Mouse (Mus musculus): ENCODE measurements around the gene Kng1. TPM values are rescaled to one million over a fixed set of nuclear protein-coding genes. Genes with fewer than 3 reads are reported as not detected.
"Not testable (repeated sequence)": the region's sequence is repeated elsewhere in the genome, so short reads cannot be mapped to it uniquely, and the experiment has no call there.

The Kng1 gene
- polyA plus RNA-seq, 1 experiment from 2014 or later = 0.67 TPM

DNA sequence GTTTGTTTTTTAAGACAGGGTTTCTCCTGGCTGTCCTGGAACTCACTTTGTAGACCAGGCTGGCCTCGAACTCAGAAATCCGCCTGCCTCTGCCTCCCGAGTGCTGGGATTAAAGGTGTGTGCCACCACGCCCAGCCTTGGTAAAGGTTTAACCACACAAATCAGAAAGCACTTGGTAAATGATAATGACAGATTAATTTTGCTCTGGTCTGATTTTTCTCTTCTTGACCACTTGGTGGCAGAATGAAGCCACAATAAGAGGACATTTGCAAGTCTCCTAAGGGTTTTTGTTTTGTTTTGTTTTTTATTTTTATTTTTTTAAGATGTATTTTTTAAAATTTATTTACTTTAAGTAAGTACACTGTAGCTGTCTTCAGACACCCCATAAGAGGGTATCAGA lies 30.0 kb downstream of the Kng1 start:
- not testable (repeated sequence) for H3K4me2 ChIP-seq (ENCODE audit: low read depth, low read length); ATAC-seq (replicated peaks; ENCODE audit: extremely low read depth, insufficient read depth, low FRiP score); H3K27ac ChIP-seq (ENCODE audit: low read length); H3K27me3 ChIP-seq (ENCODE audit: control insufficient read depth, insufficient read depth, low read length); H3K4me3 ChIP-seq (ENCODE audit: low read length); H3K4me1 ChIP-seq (ENCODE audit: control insufficient read depth, insufficient read depth, low read length); H3K9me3 ChIP-seq (replicated peaks; ENCODE audit: control insufficient read depth, low read length); H3K36me3 ChIP-seq (ENCODE audit: control insufficient read depth, insufficient read depth); H3K9ac ChIP-seq (ENCODE audit: low read length)
- WGBS = 34% methylated on average over 4 of the region's 4 CpGs

DNA sequence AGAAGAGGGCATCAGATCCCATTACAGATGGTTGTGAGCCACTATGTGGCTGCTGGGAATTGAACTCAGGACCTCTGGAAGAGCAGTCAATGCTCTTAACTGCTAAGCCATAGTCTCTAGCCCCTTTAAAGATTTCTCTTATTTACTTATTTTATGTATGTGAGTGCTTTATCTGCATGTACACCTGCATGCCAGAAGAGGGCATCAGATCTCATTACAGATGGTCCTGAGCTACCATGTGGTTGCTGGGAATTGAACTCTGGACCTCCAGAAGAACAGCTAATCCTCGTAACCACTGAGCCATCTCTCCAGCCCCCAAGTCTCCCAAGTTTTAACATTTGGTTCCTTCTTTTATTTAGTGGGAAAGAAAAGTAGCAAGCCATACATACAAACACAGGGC lies 30.8 kb downstream of the Kng1 start:
- H3K27ac ChIP-seq (ENCODE audit: low read length); H3K27me3 ChIP-seq (ENCODE audit: control insufficient read depth, insufficient read depth, low read length); H3K4me3 ChIP-seq (ENCODE audit: low read length); H3K9ac ChIP-seq (ENCODE audit: low read length); ATAC-seq (replicated peaks; ENCODE audit: extremely low read depth, insufficient read depth, low FRiP score); H3K36me3 ChIP-seq (ENCODE audit: control insufficient read depth, insufficient read depth); H3K9me3 ChIP-seq (replicated peaks; ENCODE audit: control insufficient read depth, low read length); H3K4me1 ChIP-seq (ENCODE audit: control insufficient read depth, insufficient read depth, low read length); H3K4me2 ChIP-seq (ENCODE audit: low read depth, low read length): not testable (repeated sequence)
- 79% methylated on average over 1 of the region's 1 CpGs for WGBS

DNA sequence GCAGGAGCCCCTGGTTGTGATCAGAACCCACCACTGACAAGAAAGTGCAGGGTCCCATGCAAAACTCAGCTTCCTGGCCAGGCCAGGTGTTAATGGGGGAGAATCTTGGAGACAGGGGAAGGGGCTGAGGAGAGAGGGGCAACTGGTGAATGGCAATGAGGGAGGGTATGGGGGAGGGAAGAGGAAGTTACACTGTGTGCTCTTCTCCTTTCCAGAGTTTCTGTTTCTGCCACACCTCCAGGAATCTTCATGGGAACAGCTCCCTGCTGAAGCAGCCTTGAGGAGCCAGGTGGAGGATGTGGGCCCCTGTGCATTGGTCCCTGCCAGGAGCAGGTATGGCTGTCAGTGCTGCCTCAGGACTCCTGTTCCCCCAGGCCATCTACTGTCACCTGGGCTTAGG lies 33.7 kb downstream of the Kng1 start:
- not testable (repeated sequence) for H3K4me2 ChIP-seq (ENCODE audit: low read depth, low read length); H3K9ac ChIP-seq (ENCODE audit: low read length); H3K4me1 ChIP-seq (ENCODE audit: control insufficient read depth, insufficient read depth, low read length); H3K27ac ChIP-seq (ENCODE audit: low read length); H3K4me3 ChIP-seq (ENCODE audit: low read length); H3K9me3 ChIP-seq (replicated peaks; ENCODE audit: control insufficient read depth, low read length); H3K27me3 ChIP-seq (ENCODE audit: control insufficient read depth, insufficient read depth, low read length); H3K36me3 ChIP-seq (ENCODE audit: control insufficient read depth, insufficient read depth); ATAC-seq (replicated peaks; ENCODE audit: extremely low read depth, insufficient read depth, low FRiP score)

DNA sequence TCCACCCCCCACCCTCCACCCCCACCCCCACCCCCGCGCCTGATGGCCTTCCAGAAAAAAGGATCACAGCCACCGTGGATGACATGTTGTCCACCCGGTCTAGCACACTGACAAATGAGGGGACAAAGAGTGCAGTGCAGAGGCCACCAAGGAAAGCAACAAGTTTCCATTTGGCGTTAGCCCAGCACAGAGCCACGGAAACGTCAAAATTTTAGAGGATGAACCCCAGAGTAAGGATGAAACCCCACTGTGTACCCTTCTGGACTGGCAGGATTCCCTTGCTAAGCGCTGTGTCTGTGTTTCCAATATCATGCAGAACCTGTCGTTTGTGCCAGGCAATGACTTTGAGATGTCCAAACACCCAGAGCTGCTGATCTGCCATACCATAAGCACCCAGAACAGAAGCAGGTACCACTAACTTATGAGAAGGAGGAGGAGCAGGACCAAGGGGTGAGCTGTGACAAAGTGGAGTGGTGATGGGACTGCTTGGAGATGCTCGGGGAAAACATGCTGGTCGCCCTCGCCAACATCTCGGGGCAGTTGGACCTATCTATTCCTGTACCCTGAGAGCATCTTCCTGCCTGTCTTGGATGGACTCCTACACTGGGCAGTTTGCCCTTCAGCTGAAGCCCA lies 35.8 kb downstream of the Kng1 start:
- 76% methylated on average over 13 of the region's 13 CpGs for WGBS
- H3K36me3 ChIP-seq (ENCODE audit: control insufficient read depth, insufficient read depth) = no peaks in the 10 kb centered on the region
- no peak for ATAC-seq (replicated peaks; ENCODE audit: extremely low read depth, insufficient read depth, low FRiP score)
- H3K4me3 ChIP-seq (ENCODE audit: low read length) = no peak overlapping the region
- H3K4me1 ChIP-seq (ENCODE audit: control insufficient read depth, insufficient read depth, low read length) = no peaks in the 10 kb centered on the region
- no peaks in the 10 kb centered on the region for H3K9me3 ChIP-seq (replicated peaks; ENCODE audit: control insufficient read depth, low read length)
- H3K9ac ChIP-seq (ENCODE audit: low read length) = no peak overlapping the region
- no peak overlapping the region for H3K27ac ChIP-seq (ENCODE audit: low read length)
- no peaks in the 10 kb centered on the region for H3K27me3 ChIP-seq (ENCODE audit: control insufficient read depth, insufficient read depth, low read length)
- no peak overlapping the region for H3K4me2 ChIP-seq (ENCODE audit: low read depth, low read length)

DNA sequence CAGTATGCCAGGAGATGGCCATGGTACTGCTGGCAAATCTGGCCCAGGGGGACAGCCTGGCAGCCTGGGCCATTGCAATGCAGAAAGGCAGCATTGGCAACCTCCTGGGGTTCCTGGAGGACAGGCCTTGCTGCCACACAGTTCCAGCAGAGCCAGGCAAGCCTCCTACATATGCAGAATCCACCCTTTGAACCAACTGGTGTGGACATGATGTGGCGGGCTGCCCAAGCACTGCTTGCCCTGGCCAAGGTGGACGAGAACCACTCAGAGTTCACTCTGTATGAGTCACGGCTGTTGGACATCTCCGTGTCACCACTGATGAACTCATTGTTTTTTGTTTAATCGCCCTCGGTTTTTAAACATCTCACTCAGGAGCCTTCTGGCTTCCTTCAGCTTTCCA lies 36.5 kb downstream of the Kng1 start:
- no peak overlapping the region for H3K4me3 ChIP-seq (ENCODE audit: low read length)
- no peak overlapping the region for H3K9ac ChIP-seq (ENCODE audit: low read length)
- ATAC-seq (replicated peaks; ENCODE audit: extremely low read depth, insufficient read depth, low FRiP score) = no peak
- H3K9me3 ChIP-seq (replicated peaks; ENCODE audit: control insufficient read depth, low read length) = no peaks in the 10 kb centered on the region
- 81% methylated on average over 6 of the region's 6 CpGs for WGBS
- no peaks in the 10 kb centered on the region for H3K4me1 ChIP-seq (ENCODE audit: control insufficient read depth, insufficient read depth, low read length)
- no peaks in the 10 kb centered on the region for H3K27me3 ChIP-seq (ENCODE audit: control insufficient read depth, insufficient read depth, low read length)
- H3K4me2 ChIP-seq (ENCODE audit: low read depth, low read length) = no peak overlapping the region
- H3K36me3 ChIP-seq (ENCODE audit: control insufficient read depth, insufficient read depth) = no peaks in the 10 kb centered on the region
- no peak overlapping the region for H3K27ac ChIP-seq (ENCODE audit: low read length)

DNA sequence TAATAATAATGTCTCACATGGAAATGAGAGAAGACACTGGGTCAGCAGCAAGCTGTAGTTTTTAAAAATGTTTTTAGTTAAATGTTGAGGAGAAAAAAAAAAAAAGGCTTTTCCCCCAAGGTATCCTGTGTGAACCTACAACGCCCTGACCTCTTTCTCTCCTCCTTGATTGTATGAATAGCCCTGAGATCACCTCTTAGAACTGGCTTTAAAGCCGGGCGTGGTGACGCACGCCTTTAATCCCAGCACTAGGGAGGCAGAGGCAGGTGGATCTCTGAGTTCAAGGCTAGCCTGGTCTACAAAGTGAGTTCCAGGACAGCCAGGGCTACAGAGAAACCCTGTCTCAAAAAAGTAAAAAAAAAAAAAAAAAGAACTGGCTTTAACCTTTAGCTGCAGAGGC lies 37.9 kb downstream of the Kng1 start:
- not testable (repeated sequence) for H3K27ac ChIP-seq (ENCODE audit: low read length); H3K4me1 ChIP-seq (ENCODE audit: control insufficient read depth, insufficient read depth, low read length); H3K36me3 ChIP-seq (ENCODE audit: control insufficient read depth, insufficient read depth); H3K4me2 ChIP-seq (ENCODE audit: low read depth, low read length); ATAC-seq (replicated peaks; ENCODE audit: extremely low read depth, insufficient read depth, low FRiP score); H3K27me3 ChIP-seq (ENCODE audit: control insufficient read depth, insufficient read depth, low read length); H3K9me3 ChIP-seq (replicated peaks; ENCODE audit: control insufficient read depth, low read length); H3K4me3 ChIP-seq (ENCODE audit: low read length); H3K9ac ChIP-seq (ENCODE audit: low read length)
- 89% methylated on average over 5 of the region's 5 CpGs for WGBS

DNA sequence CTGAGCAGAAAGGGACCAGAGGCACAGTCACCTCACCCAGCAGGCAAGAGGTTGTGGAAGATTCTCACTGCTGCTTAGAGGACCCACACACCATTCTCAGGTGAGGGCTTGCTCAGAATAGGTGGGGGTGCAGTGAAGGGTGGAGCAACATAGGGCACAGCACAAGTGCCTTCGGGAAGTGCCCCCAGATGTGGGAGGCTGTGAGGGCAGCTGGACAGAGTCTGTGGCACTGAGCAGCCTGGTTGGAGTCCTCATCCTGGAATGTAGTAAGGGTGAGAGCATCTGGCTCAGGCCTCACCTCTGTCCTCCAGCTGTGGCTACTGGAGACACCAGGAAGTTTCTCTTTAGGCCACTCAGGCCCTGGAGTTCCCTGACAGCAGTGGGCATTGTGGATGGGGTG lies 39.2 kb downstream of the Kng1 start:
- H3K9me3 ChIP-seq (replicated peaks; ENCODE audit: control insufficient read depth, low read length); H3K4me2 ChIP-seq (ENCODE audit: low read depth, low read length); H3K27ac ChIP-seq (ENCODE audit: low read length); ATAC-seq (replicated peaks; ENCODE audit: extremely low read depth, insufficient read depth, low FRiP score); H3K36me3 ChIP-seq (ENCODE audit: control insufficient read depth, insufficient read depth); H3K9ac ChIP-seq (ENCODE audit: low read length); H3K27me3 ChIP-seq (ENCODE audit: control insufficient read depth, insufficient read depth, low read length); H3K4me3 ChIP-seq (ENCODE audit: low read length): not testable (repeated sequence)
- WGBS = 83% methylated on average over 1 of the region's 1 CpGs
- peaks cover 12% of the 10 kb centered on the region for H3K4me1 ChIP-seq (ENCODE audit: control insufficient read depth, insufficient read depth, low read length)

DNA sequence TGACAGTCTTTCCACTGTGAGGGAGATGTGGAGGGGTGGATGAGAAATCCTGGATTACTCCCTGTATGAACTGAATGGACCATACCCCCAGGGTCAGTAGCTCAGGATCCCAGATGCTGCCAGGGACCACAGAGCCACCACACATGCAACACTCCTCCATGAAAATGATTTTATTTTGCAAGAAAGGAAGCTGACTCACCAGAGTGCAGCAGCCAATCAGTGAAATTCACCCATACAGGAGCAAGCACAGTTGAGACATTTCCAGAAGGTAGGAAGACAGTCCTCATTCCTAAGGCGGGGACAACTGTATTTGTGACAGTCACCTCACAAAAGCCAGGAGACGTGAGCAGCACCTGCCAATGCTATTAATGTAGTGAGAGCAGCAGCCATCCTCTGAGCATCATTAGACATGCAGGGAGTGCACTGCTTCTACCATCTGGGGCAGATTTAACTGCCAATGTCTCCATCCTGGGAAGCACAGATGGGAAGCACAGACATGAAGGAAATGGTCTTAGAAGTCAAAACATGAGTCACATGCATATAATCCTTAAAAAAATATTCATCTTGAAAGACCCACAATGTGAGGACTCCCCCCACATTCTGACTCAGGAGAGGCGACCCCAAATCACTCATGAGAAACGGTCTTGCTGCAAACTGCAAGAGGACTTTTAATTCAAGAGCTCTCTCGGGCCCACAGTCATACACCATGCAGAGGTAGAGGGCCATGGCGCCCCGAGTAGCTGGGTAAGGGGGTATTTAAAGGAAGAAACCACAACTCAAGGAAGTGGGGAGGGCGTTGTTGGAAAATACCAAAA lies 39.8 kb downstream of the Kng1 start:
- WGBS = 80% methylated on average over 8 of the region's 8 CpGs
- not testable (repeated sequence) for H3K27me3 ChIP-seq (ENCODE audit: control insufficient read depth, insufficient read depth, low read length); H3K36me3 ChIP-seq (ENCODE audit: control insufficient read depth, insufficient read depth); H3K27ac ChIP-seq (ENCODE audit: low read length); H3K9me3 ChIP-seq (replicated peaks; ENCODE audit: control insufficient read depth, low read length); H3K9ac ChIP-seq (ENCODE audit: low read length); H3K4me3 ChIP-seq (ENCODE audit: low read length); ATAC-seq (replicated peaks; ENCODE audit: extremely low read depth, insufficient read depth, low FRiP score); H3K4me2 ChIP-seq (ENCODE audit: low read depth, low read length)
- H3K4me1 ChIP-seq (ENCODE audit: control insufficient read depth, insufficient read depth, low read length) = peaks cover 16% of the 10 kb centered on the region

DNA sequence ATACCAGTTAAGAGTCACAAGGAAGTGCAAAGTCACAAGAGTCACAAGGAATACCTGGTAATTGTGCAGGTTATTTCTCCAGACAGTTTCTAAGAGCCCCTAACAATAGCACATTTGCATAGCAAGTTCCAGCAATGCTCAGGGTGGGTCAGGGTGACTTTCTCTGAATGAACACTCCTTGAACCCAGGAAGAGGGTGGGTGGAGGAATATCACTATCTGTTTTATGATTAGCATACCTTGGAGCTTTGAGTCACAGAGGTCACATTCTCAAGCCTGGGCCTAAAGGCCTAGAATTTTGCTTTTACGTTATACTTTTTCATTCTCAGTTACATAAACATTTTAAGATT lies 40.4 kb downstream of the Kng1 start:
- not testable (repeated sequence) for ATAC-seq (replicated peaks; ENCODE audit: extremely low read depth, insufficient read depth, low FRiP score); H3K27me3 ChIP-seq (ENCODE audit: control insufficient read depth, insufficient read depth, low read length); H3K9ac ChIP-seq (ENCODE audit: low read length); H3K9me3 ChIP-seq (replicated peaks; ENCODE audit: control insufficient read depth, low read length); H3K4me3 ChIP-seq (ENCODE audit: low read length); H3K27ac ChIP-seq (ENCODE audit: low read length); H3K4me2 ChIP-seq (ENCODE audit: low read depth, low read length); H3K36me3 ChIP-seq (ENCODE audit: control insufficient read depth, insufficient read depth)
- H3K4me1 ChIP-seq (ENCODE audit: control insufficient read depth, insufficient read depth, low read length) = peaks cover 16% of the 10 kb centered on the region
- WGBS = 92% methylated on average over 1 of the region's 1 CpGs

Data from heart, embryonic 16.5 days (tissue).